Mouse (Mus musculus): ENCODE data around the gene Serpinb6a. TPM values are rescaled to one million over a fixed set of nuclear protein-coding genes. Genes with fewer than 3 reads are reported as not detected.

Gene Serpinb6a
- polyA plus RNA-seq, 1 experiment from 2014 or later, result 38.7 TPM

Other genes with a start within 250 kb of the Serpinb6a start
- 0.19 TPM in 1 of 2 replicates, not detected in the other for gene Serpinb6e, start 159.4 kb downstream of the Serpinb6a start, polyA plus RNA-seq (2015; fragmentation: Nextera tagmentation; extraction: Ambion mirVana)
- gene Serpinb6c, start 97.1 kb downstream of the Serpinb6a start, polyA plus RNA-seq (2015; fragmentation: Nextera tagmentation; extraction: Ambion mirVana), result 0.21 and 0.25 TPM in 2 replicates
- gene Nqo2, start 38.1 kb downstream of the Serpinb6a start, polyA plus RNA-seq (2015; fragmentation: Nextera tagmentation; extraction: Ambion mirVana), result 9.0 and 10.3 TPM in 2 replicates
- 6.1 and 6.6 TPM in 2 replicates for gene Ripk1, start 431 bp downstream of the Serpinb6a start, polyA plus RNA-seq (2015; fragmentation: Nextera tagmentation; extraction: Ambion mirVana)
- 34.9 and 39.8 TPM in 2 replicates for gene Bphl, start 34.8 kb upstream of the Serpinb6a start, polyA plus RNA-seq (2015; fragmentation: Nextera tagmentation; extraction: Ambion mirVana)
- 1,972 and 2,142 TPM in 2 replicates for gene Tubb2a, start 75.2 kb upstream of the Serpinb6a start, polyA plus RNA-seq (2015; fragmentation: Nextera tagmentation; extraction: Ambion mirVana)
- 795 and 852 TPM in 2 replicates for gene Tubb2b, start 127.7 kb upstream of the Serpinb6a start, polyA plus RNA-seq (2015; fragmentation: Nextera tagmentation; extraction: Ambion mirVana)
- gene Psmg4, start 160.2 kb upstream of the Serpinb6a start, polyA plus RNA-seq (2015; fragmentation: Nextera tagmentation; extraction: Ambion mirVana), result 87.0 and 94.4 TPM in 2 replicates